Mouse (Mus musculus) lung, postnatal 4 days (tissue): Measurements from ENCODE around the gene Srsf12.
A peak's percentile ranks its signal among the peaks of the same experiment; 100 is the strongest.

Experiments
- DNase-seq, 2 experiments: peaks; one replicate each; pipeline ENCODE4 v3.0.0; 2021

Srsf12 gene

DNA sequence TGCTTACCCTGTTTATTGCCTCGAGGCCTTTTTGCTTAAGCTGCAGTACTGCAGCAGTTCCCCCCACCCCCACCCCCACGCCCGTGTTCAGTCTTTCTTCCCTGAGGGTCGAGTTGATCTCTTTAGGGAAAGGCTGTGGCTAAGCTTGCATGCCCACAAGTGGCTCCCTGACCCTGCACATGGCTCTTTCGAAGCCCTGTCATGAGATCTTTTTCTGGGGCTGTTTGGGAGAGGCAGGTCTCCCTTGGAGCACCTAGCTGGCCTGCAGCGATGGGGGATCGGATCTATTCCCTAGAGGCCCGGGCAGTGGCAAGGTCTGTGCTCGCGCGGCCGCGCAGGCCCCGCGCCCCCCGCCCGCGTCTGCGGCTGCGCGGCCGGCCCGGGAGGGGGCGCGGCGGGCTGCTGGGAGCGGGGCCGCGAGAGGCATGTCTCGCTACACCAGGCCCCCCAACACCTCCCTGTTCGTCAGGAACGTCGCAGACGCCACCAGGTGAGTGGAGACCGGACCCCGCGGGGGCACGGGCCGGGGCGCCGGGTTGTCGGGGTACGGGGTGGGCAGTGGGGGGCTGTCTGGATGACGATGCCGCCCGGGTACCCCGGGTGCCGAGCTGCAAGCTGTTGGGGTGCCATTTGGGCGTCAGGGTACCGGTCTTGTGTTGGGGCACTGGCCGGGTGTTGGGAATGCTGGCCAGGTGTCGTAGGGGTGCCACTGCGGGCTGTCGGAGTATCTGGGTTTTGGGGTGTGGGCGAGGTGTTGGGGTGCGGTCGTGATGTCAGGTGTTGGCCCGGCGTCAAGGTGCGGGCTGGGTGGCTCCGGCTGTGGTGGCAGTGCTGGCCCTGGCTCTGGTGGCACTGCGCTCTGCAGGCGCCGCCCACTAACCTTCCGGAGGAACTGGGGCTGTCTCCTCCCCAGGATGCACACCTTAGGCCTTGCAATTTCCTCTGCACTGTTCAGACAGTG lies at the start of gene Srsf12:
Srsf12 (plus strand) TSS at position 111 of the 961 bp plus-strand sequence.
- peak; percentile 13 to 31 for DNase-seq

GRCm38 (mm10) chr4:33183477-33183876 lies 25.3 kb upstream of the Srsf12 start:
- no peak for DNase-seq

- DNase-seq: peak; percentile 30 to 42
Measured at GRCm38 (mm10) chr4:33188164-33188563, 20.6 kb upstream of the Srsf12 start.

DNA sequence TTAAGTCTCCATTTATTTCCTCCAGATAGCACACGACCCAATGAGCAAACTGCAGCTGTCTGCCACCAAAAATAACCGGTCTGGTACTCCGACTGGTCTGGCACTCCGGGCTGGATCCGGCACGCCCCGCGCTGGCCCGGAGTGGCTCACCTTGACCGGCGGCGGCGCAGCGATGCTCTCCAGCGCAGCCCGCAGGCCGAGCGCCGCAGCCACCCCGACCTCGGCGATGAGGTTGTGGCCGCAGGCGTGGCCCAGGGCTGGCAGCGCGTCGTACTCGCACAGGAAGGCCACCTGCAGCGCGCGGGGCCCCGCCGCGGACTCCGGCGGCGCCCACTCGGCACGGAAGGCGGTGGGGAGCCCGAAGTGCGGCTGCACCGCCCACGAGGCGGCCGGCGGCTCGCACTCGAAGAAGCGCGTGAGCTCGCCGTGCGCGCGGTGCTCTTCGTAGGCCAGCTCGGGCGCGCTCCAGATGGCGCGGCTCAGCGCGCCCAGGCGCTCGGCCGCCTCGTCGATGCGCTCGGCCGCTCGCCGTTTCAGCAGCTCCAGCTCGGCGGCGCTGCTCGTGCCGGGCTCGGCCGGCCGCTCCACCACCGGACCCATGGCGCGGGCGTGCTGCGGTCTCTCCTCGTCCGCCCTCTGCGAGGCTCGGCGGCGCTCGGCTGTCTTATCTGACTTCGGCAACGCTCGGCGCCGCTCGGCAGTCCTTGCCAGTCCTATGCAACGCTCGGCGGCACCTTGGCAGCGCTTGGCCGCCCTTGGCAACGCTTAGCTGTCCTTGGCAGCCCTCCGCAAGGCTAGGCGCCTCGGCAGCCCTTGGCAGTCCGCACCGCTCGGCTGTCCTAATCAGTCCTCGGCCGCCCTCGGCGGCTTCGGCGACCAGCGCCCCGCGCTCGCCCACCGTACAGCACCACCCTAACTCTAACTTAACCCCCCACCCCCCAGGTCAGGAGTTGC lies 19.7 kb upstream of the Srsf12 start:
- peak; percentile 85 to 91 for DNase-seq

DNA sequence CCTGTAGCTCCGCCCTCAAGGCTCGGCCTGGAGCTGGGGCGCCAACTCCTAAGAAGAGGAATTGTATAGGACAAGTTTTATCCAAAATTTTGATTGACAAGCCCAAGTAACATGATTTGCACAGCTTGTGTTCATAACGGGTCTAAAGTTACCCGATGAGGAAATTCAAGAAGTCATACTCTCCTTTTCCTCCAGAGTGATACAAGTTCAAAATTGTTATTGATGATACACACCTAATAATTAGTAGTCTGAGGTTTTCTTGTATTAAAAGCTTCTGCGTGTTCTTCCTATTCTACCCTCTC lies 19.1 kb upstream of the Srsf12 start, which contains the start of gene Pm20d2:
Pm20d2 (minus strand) TSS at position 3 of the 302 bp plus-strand sequence.
- DNase-seq: no peak

DNA sequence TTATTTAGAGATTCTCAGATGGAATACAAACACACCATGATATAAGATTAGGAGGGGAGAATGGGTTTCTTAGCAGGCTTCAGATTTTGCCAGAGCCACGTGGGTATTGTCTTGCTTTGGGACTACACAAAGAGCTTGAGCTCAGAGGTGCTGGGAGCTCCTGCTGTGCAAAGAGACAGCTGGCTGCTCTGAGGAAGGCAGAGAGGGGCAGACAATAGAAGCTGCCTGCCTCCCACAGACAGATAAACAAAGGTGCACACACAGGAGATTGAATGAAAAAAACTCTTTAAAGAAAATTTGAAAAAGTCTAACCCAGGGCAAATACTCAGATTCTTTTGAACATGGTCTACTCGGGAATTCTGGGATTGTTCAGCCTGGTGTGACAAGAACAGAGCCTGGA lies 10.7 kb upstream of the Srsf12 start:
- no peak for DNase-seq

GRCm38 (mm10) chr4:33204682-33205081 lies 4.1 kb upstream of the Srsf12 start:
- peak in 1 of 2 experiments; percentile 52 for DNase-seq

DNA sequence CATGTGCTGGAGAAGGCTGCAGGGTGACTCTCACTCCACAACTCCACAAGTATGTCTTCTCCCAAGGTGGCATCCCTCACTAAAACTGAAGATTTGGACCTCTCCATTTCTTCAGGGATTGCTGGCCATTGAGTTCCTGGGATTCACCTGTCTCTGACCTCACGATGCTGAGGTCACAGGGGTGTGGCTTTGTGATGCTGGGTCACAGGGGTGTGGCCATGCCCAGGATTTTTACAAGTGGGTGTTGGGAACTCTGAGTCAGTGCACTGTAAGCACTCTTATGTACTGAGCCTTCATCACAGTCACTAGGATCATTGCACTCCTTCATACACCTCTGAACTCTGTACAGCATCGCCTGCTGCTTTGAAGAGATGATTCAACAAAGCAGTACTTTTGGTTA lies 1.2 kb upstream of the Srsf12 start:
- no peak for DNase-seq

DNA sequence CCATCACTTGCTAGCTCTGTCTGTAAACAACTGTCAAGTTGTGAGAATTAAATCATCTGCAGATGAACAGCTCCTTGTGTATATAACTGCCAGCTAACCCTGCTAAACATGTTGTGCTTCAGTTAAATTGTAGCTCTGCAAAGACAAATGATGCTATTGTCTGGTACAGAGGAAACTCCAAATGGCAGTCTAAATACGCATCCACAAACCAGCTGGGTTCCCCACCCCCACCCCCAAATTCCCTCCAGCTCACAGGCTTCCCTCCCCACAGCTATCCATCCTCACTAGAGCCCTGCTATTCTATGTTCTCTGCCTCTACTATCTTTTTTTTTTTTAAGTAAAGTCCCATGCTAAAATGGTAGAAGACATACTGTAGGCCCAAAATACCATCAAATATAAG lies 13.1 kb downstream of the Srsf12 start:
- DNase-seq: no peak

DNA sequence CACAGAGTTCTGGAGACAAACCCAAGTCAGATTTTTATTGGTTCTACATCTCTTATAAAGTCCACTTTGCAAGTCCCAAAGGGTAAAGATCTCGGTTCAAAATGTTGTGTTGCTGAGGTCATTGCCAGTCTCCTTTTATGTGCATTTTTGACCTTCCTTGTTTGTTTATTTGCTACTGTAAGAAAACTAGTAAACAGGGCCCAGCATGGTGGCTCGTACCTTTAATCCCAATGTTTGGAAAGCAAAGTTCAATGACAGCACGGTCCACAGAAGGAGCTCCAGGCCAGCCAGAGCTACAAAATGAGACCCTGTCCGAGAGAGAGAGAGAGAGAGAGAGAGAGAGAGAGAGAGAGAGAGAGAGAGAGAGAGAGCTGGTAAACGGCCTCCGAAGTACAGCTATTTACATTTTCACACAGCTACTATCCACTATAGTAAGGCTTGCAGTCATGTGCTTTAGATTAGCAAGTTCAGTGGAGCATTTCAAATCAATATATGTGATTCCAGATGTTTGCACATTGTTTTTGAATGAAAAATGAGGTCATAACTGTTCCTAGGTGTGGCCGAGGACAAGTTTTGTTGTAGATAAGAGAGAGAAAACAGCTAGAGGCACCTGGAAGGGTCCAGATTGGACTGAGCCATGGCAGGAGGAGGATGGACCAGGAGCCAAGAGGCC lies 15.3 kb downstream of the Srsf12 start:
- no peak for DNase-seq

DNA sequence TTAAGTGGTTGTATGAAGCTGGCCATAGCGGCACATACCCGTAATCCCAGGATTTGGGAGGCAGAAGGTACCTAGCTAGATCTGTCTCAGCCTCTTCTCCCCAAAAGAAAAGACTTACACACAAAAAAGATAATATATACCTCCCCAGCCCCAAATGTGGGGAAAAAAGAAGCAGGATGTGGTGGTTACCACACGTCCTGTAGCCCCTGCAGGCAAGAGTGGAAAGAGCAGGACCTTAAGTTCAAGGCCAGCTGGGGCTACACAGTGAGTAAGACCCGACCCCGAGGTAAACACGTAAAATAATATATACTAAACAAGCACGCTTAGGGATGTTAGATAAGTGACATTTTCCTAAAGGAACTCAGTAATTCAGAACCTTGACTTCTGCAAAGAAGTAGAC lies 18.4 kb downstream of the Srsf12 start:
- DNase-seq: no peak

- no peak for DNase-seq
Measured at GRCm38 (mm10) chr4:33229639-33230038, 20.8 kb downstream of the Srsf12 start.

GRCm38 (mm10) chr4:33230881-33231280 lies 22.1 kb downstream of the Srsf12 start:
- DNase-seq: no peak

GRCm38 (mm10) chr4:33242536-33242935 lies 33.7 kb downstream of the Srsf12 start:
- DNase-seq: peak in 1 of 2 experiments; percentile 33

- DNase-seq: no peak
Measured at GRCm38 (mm10) chr4:33243016-33243758, 34.4 kb downstream of the Srsf12 start.

DNA sequence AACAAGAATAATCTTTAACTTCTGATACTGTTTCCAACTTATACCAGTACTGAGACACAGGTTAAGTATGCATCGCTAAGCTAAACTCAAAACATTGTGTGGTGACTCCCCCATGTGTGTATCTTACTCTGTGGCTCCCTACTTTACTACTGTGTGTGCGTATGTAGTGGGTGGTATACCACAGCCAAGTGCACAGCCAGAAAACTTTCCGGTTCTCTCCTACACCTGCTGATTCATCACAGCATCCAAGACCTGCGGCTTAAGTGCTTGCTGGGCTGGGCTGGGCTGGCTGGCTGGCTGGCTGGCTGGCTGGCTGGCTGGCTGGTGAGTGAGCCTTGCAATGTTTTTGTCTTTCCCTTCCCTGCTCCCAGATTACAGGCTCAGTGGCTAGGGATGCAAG lies 35.1 kb downstream of the Srsf12 start:
- no peak for DNase-seq

DNA sequence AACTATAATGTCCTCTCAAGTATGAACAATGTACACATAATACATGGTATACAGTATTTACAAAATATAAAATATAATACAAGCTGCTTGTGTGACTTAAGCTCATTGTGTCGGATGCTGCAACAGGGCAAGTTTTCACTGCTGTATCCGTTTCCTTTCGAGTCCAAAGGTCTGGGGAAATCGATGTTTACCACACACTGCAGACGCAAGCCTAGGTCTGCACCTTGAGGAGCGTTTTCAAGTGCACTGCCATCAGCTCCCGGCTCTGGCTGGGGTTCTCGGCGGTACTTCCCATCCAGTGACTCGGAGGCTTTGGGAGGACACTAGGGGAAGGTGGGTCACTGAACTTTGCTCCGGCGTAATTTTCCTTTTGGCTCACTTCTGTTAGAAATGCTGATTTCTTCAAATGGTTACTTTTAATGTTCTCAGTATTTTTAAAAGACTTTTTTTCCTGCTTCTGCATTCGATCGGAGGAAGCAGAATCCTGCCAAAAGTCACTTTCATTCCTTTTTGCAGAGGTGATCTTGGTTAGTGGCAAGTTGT lies 37.1 kb downstream of the Srsf12 start:
- no peak for DNase-seq

DNA sequence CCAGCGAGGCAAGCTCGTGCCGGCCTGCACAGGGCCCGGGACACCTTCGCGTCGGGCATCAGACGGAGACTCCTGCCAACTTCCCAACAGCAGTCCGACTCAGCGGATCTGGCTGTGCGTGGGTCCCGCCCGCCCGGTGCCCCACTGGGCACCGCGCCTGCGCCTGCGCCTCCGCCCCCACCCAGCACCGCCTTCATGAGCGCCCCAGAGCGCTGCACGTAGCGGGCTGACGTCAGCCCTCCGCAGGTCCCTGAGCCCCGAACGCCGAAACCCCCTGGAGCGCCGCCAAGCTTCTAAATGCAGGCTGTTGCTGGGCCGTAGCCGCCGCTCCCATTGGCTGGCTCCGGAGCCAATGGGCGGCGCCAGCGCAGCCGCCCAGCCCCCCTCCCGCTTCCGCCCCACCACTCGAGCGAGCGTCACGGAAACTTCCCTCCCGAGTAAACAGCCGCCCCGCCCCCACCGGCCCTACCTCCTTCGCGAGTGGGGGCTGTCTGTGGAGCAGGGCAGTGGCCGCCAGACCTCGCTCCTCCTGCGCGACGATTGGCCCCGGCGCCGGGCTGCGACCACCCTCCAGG lies 38.8 kb downstream of the Srsf12 start:
- DNase-seq: peak; percentile 100

DNA sequence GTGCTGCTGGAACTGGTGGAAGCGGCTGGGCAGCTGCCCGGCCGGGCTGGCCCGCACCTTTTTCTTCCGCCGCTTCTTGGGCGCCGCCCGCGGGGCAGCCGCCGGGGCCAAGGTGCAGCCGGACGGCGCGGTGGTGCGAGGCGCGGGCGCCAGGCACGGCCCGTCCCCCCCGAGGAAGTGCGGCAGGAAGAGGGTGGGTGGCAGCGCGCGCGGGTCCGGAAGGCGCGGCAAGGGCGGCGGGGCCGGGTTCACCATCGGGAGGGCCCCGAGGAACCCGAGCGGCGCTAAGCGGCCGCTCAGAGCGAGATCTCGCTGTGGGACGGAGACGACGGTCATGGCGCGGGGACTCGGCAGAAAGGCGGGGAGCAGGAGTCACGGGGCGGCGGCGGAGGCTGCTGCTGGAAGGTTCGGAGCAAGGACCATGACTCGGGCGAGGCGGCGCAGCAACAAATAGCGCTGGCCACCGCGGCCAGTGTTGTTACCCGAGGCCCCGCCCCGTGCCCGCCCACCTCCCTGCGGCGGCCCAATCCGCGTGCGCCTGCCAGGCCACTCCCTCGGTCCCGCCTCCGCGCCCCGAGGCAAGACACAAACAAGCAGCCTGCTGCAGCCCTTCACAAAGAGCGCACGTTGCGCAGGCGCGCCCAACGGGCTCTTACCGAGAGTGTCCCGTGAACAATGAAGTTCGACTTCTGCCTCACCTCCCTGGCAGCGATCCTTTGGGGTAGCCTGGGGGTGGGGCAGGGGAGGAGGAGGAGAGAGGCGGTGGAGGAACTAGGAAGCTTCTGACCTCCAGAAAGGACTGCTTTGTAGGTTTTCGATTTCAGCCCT lies 39.5 kb downstream of the Srsf12 start:
- peak; percentile 99 to 100 for DNase-seq

DNA sequence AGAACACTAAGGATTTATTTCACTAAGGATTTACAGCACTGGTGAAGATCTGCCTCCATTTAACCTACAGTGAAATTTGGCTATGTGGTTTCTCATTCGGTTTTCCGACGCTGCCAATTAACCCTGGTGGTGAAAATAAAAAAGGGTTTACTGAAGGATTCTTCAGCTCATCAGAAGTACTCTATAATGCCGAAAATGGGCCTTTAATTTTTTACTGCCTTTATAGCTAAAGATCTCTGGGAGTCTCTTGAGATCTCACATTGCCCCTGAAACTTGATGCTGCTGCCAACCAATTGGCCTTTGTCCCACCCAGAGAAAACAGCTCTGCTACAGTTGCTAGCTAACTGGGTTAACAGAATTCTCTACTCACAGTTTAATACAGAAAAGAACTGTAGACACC lies 40.1 kb downstream of the Srsf12 start:
- DNase-seq: no peak
